Mouse (Mus musculus) kidney, embryonic 14.5 days (tissue): ENCODE data around the gene Igfbp1. TPM values are rescaled to one million over a fixed set of nuclear protein-coding genes. Genes with fewer than 3 reads are reported as not detected.

Experiments
- ATAC-seq: fragments of 200-750 bp; cut with Nextera tagmentation; 2 replicates; pipeline ENCODE4 v1.8.0; 2017; ENCODE audit warnings: moderate number of reproducible peaks, mild to moderate bottlenecking, moderate TSS enrichment, moderate library complexity; ENCODE audit not compliant: low FRiP score, low TSS enrichment
- H3K27ac ChIP-seq: fragments of 300-500 bp; sonication (generic); 2 replicates; pipeline ENCODE4 v1.5.1; 2014; ENCODE audit warnings: low read depth, mild to moderate bottlenecking, low read length, moderate library complexity, mixed read lengths
- H3K27me3 ChIP-seq: fragments of 300-500 bp; sonication (generic); 2 replicates; pipeline ENCODE4 v1.6.1; 2014; ENCODE audit warnings: mild to moderate bottlenecking, low read length; ENCODE audit not compliant: control insufficient read depth, insufficient read depth
- H3K36me3 ChIP-seq: fragments of 300-500 bp; sonication (generic); 2 replicates; pipeline ENCODE4 v1.6.1; 2014; ENCODE audit warnings: low read length, mixed read lengths; ENCODE audit not compliant: control insufficient read depth, insufficient read depth
- H3K4me1 ChIP-seq: fragments of 300-500 bp; sonication (generic); 2 replicates; pipeline ENCODE4 v1.6.1; 2014; ENCODE audit warnings: low read length, mixed read lengths; ENCODE audit not compliant: control insufficient read depth, insufficient read depth
- H3K4me2 ChIP-seq: fragments of 300-500 bp; sonication (generic); replicated peaks from 2 replicates; pipeline ENCODE4 v1.6.1; 2014; ENCODE audit warnings: low read depth, mild to moderate bottlenecking, low read length
- H3K4me3 ChIP-seq: fragments of 300-500 bp; sonication (generic); 2 replicates; pipeline ENCODE4 v1.5.1; 2014; ENCODE audit warnings: mild to moderate bottlenecking, low read length
- H3K9ac ChIP-seq: fragments of 300-500 bp; sonication (generic); 2 replicates; pipeline ENCODE4 v1.6.1; 2014; ENCODE audit warnings: low read depth, mild to moderate bottlenecking, low read length, moderate library complexity
- H3K9me3 ChIP-seq: fragments of 300-500 bp; sonication (generic); 2 replicates; pipeline ENCODE4 v1.6.1; 2016; ENCODE audit warnings: low read length; ENCODE audit not compliant: control insufficient read depth
- WGBS: fragments of 180-500 bp; shearing (Covaris S2); extraction: QIAGEN DNeasy Blood & Tissue Kit; methylation state at CpG from one replicate; pipeline ENCODE4 v1.1.7; 2014; 5-methylcytosine and 5-hydroxymethylcytosine counted together
- polyA plus RNA-seq: library from polyadenylated mRNA; unstranded; fragments of >200 nt; fragmentation: Nextera tagmentation; extraction: Ambion mirVana; gene quantifications from 2 replicates; pipeline ENCODE4 v1.2.1, GENCODE M21; 2014

The Igfbp1 gene
- polyA plus RNA-seq, 1 experiment from 2014 or later = 2.5 TPM

- 92% methylated on average over 4 of the region's 4 CpGs for WGBS
- H3K9ac ChIP-seq = no peak overlapping the region
- no peak overlapping the region for H3K27ac ChIP-seq
- no peaks in the 10 kb centered on the region for H3K36me3 ChIP-seq
- ATAC-seq = no peak
- no peak overlapping the region for H3K4me2 ChIP-seq
- no peaks in the 10 kb centered on the region for H3K4me1 ChIP-seq
- H3K27me3 ChIP-seq = no peaks in the 10 kb centered on the region
- no peak overlapping the region for H3K4me3 ChIP-seq
- no peaks in the 10 kb centered on the region for H3K9me3 ChIP-seq
These were observed 34.4 kb downstream of the Igfbp1 start for GRCm38 (mm10) chr11:7231958-7232357.

GRCm38 (mm10) chr11:7233333-7233732 lies 35.8 kb downstream of the Igfbp1 start:
- Histone ChIP-seq H3K4me2 (no peak overlapping the region), H3K27ac (no peak overlapping the region), H3K27me3 (no peaks in the 10 kb centered on the region), H3K9me3 (no peaks in the 10 kb centered on the region), H3K4me1 (no peaks in the 10 kb centered on the region), H3K36me3 (no peaks in the 10 kb centered on the region), H3K9ac (no peak overlapping the region), H3K4me3 (no peak overlapping the region)
- 85% methylated on average over 2 of the region's 2 CpGs for WGBS
- no peak for ATAC-seq

- H3K9me3 ChIP-seq = no peaks in the 10 kb centered on the region
- no peak overlapping the region for H3K27ac ChIP-seq
- no peaks in the 10 kb centered on the region for H3K4me1 ChIP-seq
- WGBS = 72% methylated on average over 1 of the region's 1 CpGs
- H3K27me3 ChIP-seq = no peaks in the 10 kb centered on the region
- H3K36me3 ChIP-seq = no peaks in the 10 kb centered on the region
- no peak for ATAC-seq
- no peak overlapping the region for H3K4me3 ChIP-seq
- H3K4me2 ChIP-seq = no peak overlapping the region
- no peak overlapping the region for H3K9ac ChIP-seq
These were observed 36.9 kb downstream of the Igfbp1 start for GRCm38 (mm10) chr11:7234436-7234835.

- 63% methylated on average over 3 of the region's 3 CpGs for WGBS
- no peak overlapping the region for H3K4me3 ChIP-seq
- no peaks in the 10 kb centered on the region for H3K4me1 ChIP-seq
- H3K4me2 ChIP-seq = no peak overlapping the region
- H3K9me3 ChIP-seq = no peaks in the 10 kb centered on the region
- no peak overlapping the region for H3K9ac ChIP-seq
- no peak for ATAC-seq
- H3K27ac ChIP-seq = no peak overlapping the region
- H3K36me3 ChIP-seq = no peaks in the 10 kb centered on the region
- no peaks in the 10 kb centered on the region for H3K27me3 ChIP-seq
These were observed 37.5 kb downstream of the Igfbp1 start for GRCm38 (mm10) chr11:7234981-7235609.

- Histone ChIP-seq H3K27ac (no peak overlapping the region), H3K4me3 (no peak overlapping the region), H3K36me3 (no peaks in the 10 kb centered on the region), H3K27me3 (no peaks in the 10 kb centered on the region), H3K9ac (no peak overlapping the region), H3K4me1 (no peaks in the 10 kb centered on the region), H3K9me3 (no peaks in the 10 kb centered on the region), H3K4me2 (no peak overlapping the region)
- 93% methylated on average over 2 of the region's 2 CpGs for WGBS
- ATAC-seq = no peak
These were observed 39.2 kb downstream of the Igfbp1 start for GRCm38 (mm10) chr11:7236751-7237150.

- no peaks in the 10 kb centered on the region for H3K9me3 ChIP-seq
- no peak overlapping the region for H3K9ac ChIP-seq
- no peak overlapping the region for H3K4me2 ChIP-seq
- 75% methylated on average over 6 of the region's 6 CpGs for WGBS
- H3K36me3 ChIP-seq = no peaks in the 10 kb centered on the region
- no peak overlapping the region for H3K27ac ChIP-seq
- ATAC-seq = no peak
- no peaks in the 10 kb centered on the region for H3K27me3 ChIP-seq
- no peaks in the 10 kb centered on the region for H3K4me1 ChIP-seq
- no peak overlapping the region for H3K4me3 ChIP-seq
These were observed 40.1 kb downstream of the Igfbp1 start for GRCm38 (mm10) chr11:7237712-7238111.

- ATAC-seq = no peak
These were observed 41.0 kb downstream of the Igfbp1 start for GRCm38 (mm10) chr11:7238546-7238945.

GRCm38 (mm10) chr11:7239041-7239740 lies 41.6 kb downstream of the Igfbp1 start:
- no peaks in the 10 kb centered on the region for H3K27me3 ChIP-seq
- ATAC-seq = no peak
- no peak overlapping the region for H3K27ac ChIP-seq
- no peak overlapping the region for H3K9ac ChIP-seq
- no peaks in the 10 kb centered on the region for H3K9me3 ChIP-seq
- H3K4me1 ChIP-seq = no peaks in the 10 kb centered on the region
- H3K36me3 ChIP-seq = no peaks in the 10 kb centered on the region
- WGBS = 86% methylated on average over 4 of the region's 4 CpGs
- no peak overlapping the region for H3K4me2 ChIP-seq
- no peak overlapping the region for H3K4me3 ChIP-seq

More at GRCm38 (mm10) chr11:7238546-7238945, 41.0 kb downstream of the Igfbp1 start:
- Histone ChIP-seq H3K4me1 (no peaks in the 10 kb centered on the region), H3K4me2 (no peak overlapping the region), H3K36me3 (no peaks in the 10 kb centered on the region), H3K27me3 (no peaks in the 10 kb centered on the region), H3K27ac (no peak overlapping the region), H3K9me3 (no peaks in the 10 kb centered on the region), H3K4me3 (no peak overlapping the region), H3K9ac (no peak overlapping the region)
- WGBS = 94% methylated on average over 6 of the region's 6 CpGs

GRCm38 (mm10) chr11:7244782-7245181 lies 47.2 kb downstream of the Igfbp1 start:
- Histone ChIP-seq H3K27me3 (no peaks in the 10 kb centered on the region), H3K4me1 (no peaks in the 10 kb centered on the region), H3K9me3 (no peaks in the 10 kb centered on the region), H3K9ac (no peak overlapping the region), H3K4me2 (no peak overlapping the region), H3K4me3 (no peak overlapping the region), H3K27ac (no peak overlapping the region), H3K36me3 (no peaks in the 10 kb centered on the region)
- WGBS = 83% methylated on average over 1 of the region's 1 CpGs
- no peak for ATAC-seq
